Mouse (Mus musculus): ENCODE measurements around the gene Mau2.
A peak's percentile ranks its signal among the peaks of the same experiment; 100 is the strongest.
"Not testable (repeated sequence)": the region's sequence is repeated elsewhere in the genome, so short reads cannot be mapped to it uniquely, and the experiment has no call there.

Gene Mau2

DNA sequence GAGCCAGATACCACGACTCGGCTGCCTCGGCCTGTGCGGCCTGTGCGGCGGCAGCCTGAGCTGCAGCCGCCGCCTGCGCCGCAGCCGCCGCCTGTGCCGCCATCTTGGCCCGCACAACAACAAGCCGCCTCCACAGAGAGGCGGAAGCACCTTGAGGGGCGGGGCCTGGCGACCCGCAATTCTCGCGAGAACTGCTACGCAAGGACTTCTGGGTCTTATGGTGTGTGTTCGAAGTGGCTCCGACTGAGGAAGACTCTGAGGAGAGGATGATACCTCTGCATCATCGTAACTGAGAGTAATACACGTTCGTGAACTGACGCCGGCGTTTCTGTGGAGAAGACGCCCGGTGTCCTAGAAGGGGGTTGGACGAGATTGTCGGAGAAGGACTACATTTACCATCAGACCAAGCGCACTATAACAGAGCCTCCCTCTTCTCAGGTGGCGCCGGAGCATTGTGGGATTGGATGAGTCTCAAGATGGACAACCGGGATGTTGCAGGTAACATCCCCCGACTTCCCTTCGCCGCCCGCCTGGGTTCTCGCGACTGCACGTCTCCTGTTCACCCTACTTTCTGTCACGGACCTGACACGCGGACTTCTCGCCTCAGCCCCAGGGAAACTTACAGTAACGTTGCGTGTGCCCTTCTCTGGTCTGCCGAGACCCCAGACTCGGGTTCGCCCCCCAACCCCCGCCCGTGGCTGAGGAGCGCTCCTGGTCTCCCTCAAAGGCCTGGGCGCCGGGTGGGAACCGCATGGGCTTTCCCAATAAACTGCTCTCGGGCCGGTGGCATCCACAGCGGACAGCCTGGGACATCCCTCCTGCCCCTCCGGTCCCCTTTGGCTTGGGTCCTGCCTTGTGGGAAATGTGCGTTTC is at the start of gene Mau2, which contains the start of gene Sugp1:
Mau2 (minus strand) TSS at position 152 of the 873 bp plus-strand sequence.
Sugp1 (plus strand) TSS at position 231 of the 873 bp plus-strand sequence.
- DNase-seq (ENCODE audit: low read depth, low spot score), result peak; percentile 98

DNA sequence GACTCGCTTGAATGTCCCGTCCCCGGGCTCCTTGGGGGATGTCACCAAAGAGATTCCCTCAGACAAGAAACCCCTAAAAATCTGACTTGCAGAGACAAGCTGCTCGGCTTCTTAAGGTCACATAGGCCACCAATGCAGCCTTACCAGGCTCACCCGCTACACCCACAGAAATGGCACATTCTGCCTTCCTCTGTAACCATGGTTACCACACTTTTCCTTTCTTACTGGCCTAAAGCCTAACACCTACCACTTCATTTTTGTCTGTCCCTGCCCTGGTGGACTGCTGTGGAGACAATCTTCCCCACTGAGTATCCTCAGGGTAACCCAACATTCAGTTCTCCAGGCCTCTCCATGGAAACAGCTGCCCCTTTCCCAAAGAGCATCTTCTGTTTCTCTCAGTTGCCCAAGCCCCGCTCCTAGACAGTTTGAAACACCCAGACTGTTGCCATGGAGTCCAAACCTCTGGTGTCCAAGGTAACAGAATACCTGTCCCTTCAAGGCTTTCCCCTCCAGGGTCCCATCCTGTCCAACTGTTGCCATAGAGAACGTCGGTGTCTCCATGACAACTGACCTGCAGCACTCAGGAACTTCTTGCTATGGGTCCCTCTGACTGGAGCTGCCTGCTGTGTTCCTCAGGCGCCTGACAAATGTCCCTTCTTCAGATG is 46.9 kb upstream of the Mau2 start:
- DNase-seq (ENCODE audit: low read depth, low spot score), result no peak

GRCm38 (mm10) chr8:70087836-70088650 is 45.5 kb upstream of the Mau2 start:
- peak; percentile 55 for DNase-seq (ENCODE audit: low read depth, low spot score)

DNA sequence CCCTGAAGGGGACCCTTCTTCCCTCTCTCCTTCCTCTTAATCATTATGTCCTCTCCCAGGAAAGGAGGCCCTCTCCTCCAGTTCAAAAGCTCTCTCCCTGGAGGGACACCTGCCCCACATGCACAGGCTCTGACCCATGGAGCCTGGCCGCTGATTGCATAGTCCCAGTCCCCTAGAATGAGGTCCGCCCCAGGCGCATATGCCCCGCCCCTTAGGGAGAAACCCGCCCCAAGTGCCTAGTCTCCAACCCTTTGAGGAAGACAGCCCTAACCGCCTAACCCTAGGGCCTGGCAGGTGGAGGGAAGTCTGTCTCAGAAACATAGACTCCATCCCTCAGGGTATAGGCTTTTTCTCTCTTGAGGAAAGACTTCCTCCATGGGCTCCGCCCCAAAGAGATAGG is 44.7 kb upstream of the Mau2 start:
- DNase-seq (ENCODE audit: low read depth, low spot score), result no peak

- no peak for DNase-seq (ENCODE audit: low read depth, low spot score)
Observed at GRCm38 (mm10) chr8:70086151-70086550, 43.6 kb upstream of the Mau2 start.

- DNase-seq (ENCODE audit: low read depth, low spot score), result no peak
Observed at GRCm38 (mm10) chr8:70084191-70085065, 41.9 kb upstream of the Mau2 start.

- no peak for DNase-seq (ENCODE audit: low read depth, low spot score)
Observed at GRCm38 (mm10) chr8:70083285-70083684, 40.8 kb upstream of the Mau2 start, which contains the start of gene Hapln4. Hapln4 (plus strand) TSS chr8:70083457.

- DNase-seq (ENCODE audit: low read depth, low spot score), result no peak
Observed at GRCm38 (mm10) chr8:70081976-70082375, 39.4 kb upstream of the Mau2 start.

- DNase-seq (ENCODE audit: low read depth, low spot score), result no peak
Observed at GRCm38 (mm10) chr8:70073682-70074081, 31.1 kb upstream of the Mau2 start.

DNA sequence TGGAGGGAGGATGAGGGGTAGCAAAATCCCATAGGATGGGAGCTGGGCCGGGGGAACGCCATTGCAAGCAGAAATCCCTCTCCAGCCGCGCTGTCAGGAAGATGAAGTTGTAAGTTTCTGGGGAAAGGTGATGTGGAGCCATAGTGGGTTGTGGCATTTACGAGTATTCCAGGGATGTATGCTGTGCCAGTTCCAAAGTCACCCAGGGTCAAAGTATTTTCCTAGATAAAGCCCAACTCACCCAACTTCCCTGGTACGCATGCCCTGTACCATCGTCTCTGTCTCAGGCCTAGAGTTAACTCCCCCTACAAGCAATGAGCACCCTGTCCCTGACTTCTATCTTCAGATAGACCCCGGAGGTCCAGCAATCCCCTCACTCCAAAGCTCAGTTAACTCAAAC is 30.6 kb upstream of the Mau2 start:
- DNase-seq (ENCODE audit: low read depth, low spot score), result no peak

- DNase-seq (ENCODE audit: low read depth, low spot score), result no peak
Observed at GRCm38 (mm10) chr8:70072441-70073069, 30.0 kb upstream of the Mau2 start, which contains the start of gene Tm6sf2. Tm6sf2 (plus strand) TSS chr8:70072924.

DNA sequence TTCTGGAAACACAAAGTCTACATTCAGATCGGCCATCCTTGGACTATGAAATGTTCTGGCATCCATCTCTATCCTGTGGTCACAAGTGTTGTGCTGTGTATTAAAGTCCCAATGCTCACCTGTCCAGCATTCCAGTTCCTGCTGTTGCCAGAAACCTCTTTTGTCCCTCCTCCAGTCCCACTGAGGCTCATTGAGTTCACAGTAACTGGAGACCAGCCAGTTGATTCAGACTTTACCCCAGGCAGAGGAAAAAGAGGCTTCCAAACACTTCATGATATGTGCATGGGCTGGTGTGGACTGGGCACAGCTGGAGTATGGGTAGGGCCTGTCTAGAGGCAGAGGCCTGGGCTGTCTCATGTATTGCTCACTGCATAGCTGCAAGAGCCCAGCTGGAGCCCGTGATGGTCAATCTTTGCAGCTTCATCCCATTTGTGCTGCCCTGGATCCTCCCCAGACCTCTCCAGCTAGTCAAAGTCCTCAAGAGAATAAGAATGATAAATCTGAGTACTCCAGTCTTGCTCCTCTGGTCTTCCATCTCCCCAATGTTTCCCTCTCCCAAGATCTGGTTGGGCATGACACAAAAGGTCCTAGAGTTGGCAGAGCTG is 29.4 kb upstream of the Mau2 start:
- no peak for DNase-seq (ENCODE audit: low read depth, low spot score)

DNA sequence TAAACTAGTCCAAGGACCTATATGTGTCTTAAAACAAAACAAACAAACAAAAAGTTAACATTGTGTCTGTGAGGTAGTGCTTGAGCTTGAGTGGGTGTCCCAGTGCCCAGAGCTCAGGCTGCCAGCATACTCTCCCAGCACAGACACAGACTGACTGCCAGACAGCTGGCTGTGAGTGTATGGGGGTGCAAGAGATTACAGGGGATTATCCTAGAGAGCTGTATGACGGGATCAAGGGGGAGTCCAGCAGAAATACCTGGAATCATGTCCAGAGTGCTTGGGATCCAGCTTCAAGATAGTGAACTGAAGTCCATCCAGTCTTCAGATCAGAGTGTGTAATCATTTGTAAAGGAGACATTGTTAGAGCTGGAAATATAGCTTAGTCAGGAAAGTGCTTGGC is 15.2 kb upstream of the Mau2 start:
- no peak for DNase-seq (ENCODE audit: low read depth, low spot score)

DNA sequence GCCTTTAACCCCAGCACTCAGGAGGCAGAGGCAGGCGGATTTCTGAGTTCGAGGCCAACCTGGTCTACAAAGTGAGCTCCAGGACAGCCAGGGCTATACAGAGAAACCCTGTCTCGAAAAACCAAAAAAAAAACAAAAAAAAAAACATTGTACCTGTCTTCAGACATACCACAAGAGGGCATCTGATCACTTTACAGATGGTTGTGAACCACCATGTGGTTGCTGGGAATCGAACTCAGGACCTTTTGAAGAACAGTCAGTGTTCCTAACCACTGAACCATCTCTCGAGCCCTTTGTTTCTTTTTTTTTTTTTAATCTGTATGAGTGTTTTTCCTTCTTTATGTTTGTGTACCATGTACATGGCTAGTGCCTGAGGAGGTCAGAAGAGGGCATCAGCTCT is 7.9 kb upstream of the Mau2 start:
- not testable (repeated sequence) for DNase-seq (ENCODE audit: low read depth, low spot score)

- DNase-seq (ENCODE audit: low read depth, low spot score), result no peak
Observed at GRCm38 (mm10) chr8:70049662-70050061, 7.1 kb upstream of the Mau2 start.

- DNase-seq (ENCODE audit: low read depth, low spot score), result no peak
Observed at GRCm38 (mm10) chr8:70043996-70044395, 1.5 kb upstream of the Mau2 start.

DNA sequence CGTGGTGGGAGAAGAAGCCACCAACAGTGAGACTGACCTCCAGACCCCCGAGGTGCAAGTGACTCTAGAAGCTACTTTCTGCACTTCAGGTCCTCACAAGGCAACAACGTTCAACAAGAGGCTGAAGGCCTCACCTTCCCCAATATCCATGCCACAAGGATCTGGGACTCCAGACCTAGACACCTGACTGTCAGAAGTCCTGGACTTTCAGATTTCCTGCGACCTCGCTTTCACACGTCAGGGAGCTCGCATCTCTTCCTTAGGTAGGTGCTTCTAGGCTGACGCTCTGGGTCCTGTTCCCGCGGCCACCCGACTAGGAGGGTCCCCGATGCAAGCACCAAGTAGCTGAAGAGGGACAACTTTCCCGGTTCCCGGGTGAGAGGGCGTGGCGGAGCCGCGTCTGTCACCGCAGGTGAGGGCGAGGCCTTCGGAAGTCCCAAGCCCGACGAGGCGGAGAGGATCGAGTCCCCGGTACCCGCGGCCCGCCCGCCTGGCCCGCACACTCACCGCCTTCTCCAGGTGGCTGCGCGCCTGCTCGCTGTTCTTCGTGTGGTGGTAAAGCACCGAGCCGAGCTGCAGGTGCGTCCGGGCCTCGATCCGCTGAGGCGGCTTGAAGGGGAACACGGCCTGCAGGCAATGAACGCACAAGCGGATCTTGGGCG is 518 bp downstream of the Mau2 start:
- DNase-seq (ENCODE audit: low read depth, low spot score), result no peak

DNA sequence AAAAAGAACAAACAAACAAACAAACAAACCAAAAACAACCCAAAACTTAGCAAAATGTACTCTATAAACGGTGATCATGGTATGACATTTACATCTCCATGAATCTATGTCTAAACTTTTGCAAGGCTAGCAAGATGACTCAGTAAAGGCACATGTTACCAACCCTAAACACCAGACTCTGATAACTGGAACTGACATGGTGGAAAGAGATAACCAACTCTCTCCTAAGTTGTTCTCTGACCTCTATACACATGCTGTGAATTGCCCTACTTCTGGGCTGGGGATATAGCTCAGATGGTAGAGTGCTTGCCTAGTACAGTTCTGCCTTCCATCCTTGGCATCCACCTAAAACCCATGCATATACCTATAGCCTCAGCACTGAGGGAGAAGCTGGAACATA is 4.5 kb downstream of the Mau2 start:
- DNase-seq (ENCODE audit: low read depth, low spot score), result no peak

GRCm38 (mm10) chr8:70030255-70030654 is 12.3 kb downstream of the Mau2 start:
- DNase-seq (ENCODE audit: low read depth, low spot score), result no peak

Data from forelimb bud, embryonic 11.5 days (tissue).